Mouse (Mus musculus): ENCODE results near the gene Spata13. TPM values are rescaled to one million over a fixed set of nuclear protein-coding genes. Genes with fewer than 3 reads are reported as not detected.

The Spata13 gene
- polyA plus RNA-seq, 1 experiment: 1.2 TPM

GRCm38 (mm10) chr14:60782121-60782656, 148.4 kb downstream of the Spata13 start:
- Histone ChIP-seq H3K36me3 (ENCODE audit: control insufficient read depth, insufficient read depth) (no peaks in the 10 kb centered on the region), H3ac (ENCODE audit: control insufficient read depth, insufficient read length) (no peak overlapping the region), H3K79me2 (ENCODE audit: control insufficient read depth, insufficient read depth) (no peaks in the 10 kb centered on the region), H3K27me3 (ENCODE audit: control insufficient read depth, insufficient read depth, insufficient read length) (peaks cover 4% of the 10 kb centered on the region), H3K4me2 (ENCODE audit: low read depth) (no peak overlapping the region), H3K4me3 (no peak overlapping the region)
- TF ChIP-seq MAX (IDR thresholded peaks at IDR 0.05; ENCODE audit: low read depth): no peak
- no peak for TF ChIP-seq REST (IDR thresholded peaks at IDR 0.05; ENCODE audit: insufficient read depth, insufficient read length)
- no peak for TF ChIP-seq MYOD1 (IDR thresholded peaks at IDR 0.05; ENCODE audit: control insufficient read depth in 1 of 3, insufficient read length in 2 of 3, low read depth in 2 of 3)
- no peak for TF ChIP-seq TCF3 (IDR thresholded peaks at IDR 0.05; ENCODE audit: insufficient read length, low read depth)
- TF ChIP-seq MYOG (IDR thresholded peaks at IDR 0.05; ENCODE audit: control insufficient read depth in 1 of 3, insufficient read depth in 1 of 3, insufficient read length in 2 of 3, low read depth in 2 of 3): no peak
- TF ChIP-seq CEBPB (IDR thresholded peaks at IDR 0.05; ENCODE audit: insufficient read depth, poor library complexity, severe bottlenecking): no peak

- Histone ChIP-seq H3ac (ENCODE audit: control insufficient read depth, insufficient read length) (no peak overlapping the region), H3K27me3 (ENCODE audit: control insufficient read depth, insufficient read depth, insufficient read length) (peaks cover 4% of the 10 kb centered on the region), H3K79me2 (ENCODE audit: control insufficient read depth, insufficient read depth) (no peaks in the 10 kb centered on the region), H3K4me3 (no peak overlapping the region), H3K4me2 (ENCODE audit: low read depth) (peak overlapping the region; percentile 68), H3K36me3 (ENCODE audit: control insufficient read depth, insufficient read depth) (no peaks in the 10 kb centered on the region)
- TF ChIP-seq MYOG (IDR thresholded peaks at IDR 0.05; ENCODE audit: control insufficient read depth in 1 of 3, insufficient read depth in 1 of 3, insufficient read length in 2 of 3, low read depth in 2 of 3): no peak
Observed at GRCm38 (mm10) chr14:60783196-60783595, 149.4 kb downstream of the Spata13 start.

- no peaks in the 10 kb centered on the region for H3K36me3 ChIP-seq (ENCODE audit: control insufficient read depth, insufficient read depth)
- H3K4me2 ChIP-seq (ENCODE audit: low read depth): peak within 1 kb of the TSS; percentile 97
- no peaks in the 10 kb centered on the region for H3K79me2 ChIP-seq (ENCODE audit: control insufficient read depth, insufficient read depth)
- TF ChIP-seq POLR2AphosphoS2 (IDR thresholded peaks at IDR 0.05; ENCODE audit: insufficient read length, low read depth) (peak; percentile 68), MAX (IDR thresholded peaks at IDR 0.05; ENCODE audit: low read depth) (no peak), SRF (IDR thresholded peaks at IDR 0.05; ENCODE audit: control insufficient read depth, insufficient read length, low read depth) (no peak), USF1 (IDR thresholded peaks at IDR 0.05; ENCODE audit: low read depth) (no peak), REST (IDR thresholded peaks at IDR 0.05; ENCODE audit: insufficient read depth, insufficient read length) (no peak), CEBPB (IDR thresholded peaks at IDR 0.05; ENCODE audit: insufficient read depth, poor library complexity, severe bottlenecking) (no peak), TCF3 (IDR thresholded peaks at IDR 0.05; ENCODE audit: insufficient read length, low read depth) (no peak), MYOD1 (IDR thresholded peaks at IDR 0.05; ENCODE audit: control insufficient read depth in 1 of 3, insufficient read length in 2 of 3, low read depth in 2 of 3) (no peak), E2F4 (IDR thresholded peaks at IDR 0.05; ENCODE audit: insufficient read depth) (no peak), TCF12 (IDR thresholded peaks at IDR 0.05; ENCODE audit: insufficient read depth, poor library complexity, severe bottlenecking) (no peak), POLR2A (IDR thresholded peaks at IDR 0.05; ENCODE audit: insufficient read length, low read depth) (peak; percentile 78), MYOG (IDR thresholded peaks at IDR 0.05; ENCODE audit: control insufficient read depth in 1 of 3, insufficient read depth in 1 of 3, insufficient read length in 2 of 3, low read depth in 2 of 3) (peak in 1 of 3 experiments; percentile 14)
- peak within 1 kb of the TSS; percentile 72 for H3ac ChIP-seq (ENCODE audit: control insufficient read depth, insufficient read length)
- peak within 1 kb of the TSS; percentile 27 for H3K4me3 ChIP-seq
- H3K27me3 ChIP-seq (ENCODE audit: control insufficient read depth, insufficient read depth, insufficient read length): peaks cover 2% of the 10 kb centered on the region
Observed at GRCm38 (mm10) chr14:60784427-60785315, 150.9 kb downstream of the Spata13 start, which contains the start of gene Mipep. Gene Mipep, plus strand, starts transcription at chr14:60784573.

- no peak for TF ChIP-seq USF1 (IDR thresholded peaks at IDR 0.05; ENCODE audit: low read depth)
- no peak for TF ChIP-seq MAX (IDR thresholded peaks at IDR 0.05; ENCODE audit: low read depth)
- H3K27me3 ChIP-seq (ENCODE audit: control insufficient read depth, insufficient read depth, insufficient read length): no peaks in the 10 kb centered on the region
- H3K4me3 ChIP-seq: no peak overlapping the region
- no peak overlapping the region for H3K4me2 ChIP-seq (ENCODE audit: low read depth)
- H3K79me2 ChIP-seq (ENCODE audit: control insufficient read depth, insufficient read depth): no peaks in the 10 kb centered on the region
- peaks cover 9% of the 10 kb centered on the region for H3K36me3 ChIP-seq (ENCODE audit: control insufficient read depth, insufficient read depth)
- H3ac ChIP-seq (ENCODE audit: control insufficient read depth, insufficient read length): no peak overlapping the region
Observed at GRCm38 (mm10) chr14:60790103-60790502, 156.3 kb downstream of the Spata13 start.

GRCm38 (mm10) chr14:60796600-60797322, 163.0 kb downstream of the Spata13 start:
- peaks cover 12% of the 10 kb centered on the region for H3K36me3 ChIP-seq (ENCODE audit: control insufficient read depth, insufficient read depth)
- no peak overlapping the region for H3ac ChIP-seq (ENCODE audit: control insufficient read depth, insufficient read length)
- H3K79me2 ChIP-seq (ENCODE audit: control insufficient read depth, insufficient read depth): no peaks in the 10 kb centered on the region
- H3K4me2 ChIP-seq (ENCODE audit: low read depth): no peak overlapping the region
- no peaks in the 10 kb centered on the region for H3K27me3 ChIP-seq (ENCODE audit: control insufficient read depth, insufficient read depth, insufficient read length)
- no peak for TF ChIP-seq USF1 (IDR thresholded peaks at IDR 0.05; ENCODE audit: low read depth)
- H3K4me3 ChIP-seq: no peak overlapping the region
